Mouse (Mus musculus): ENCODE measurements at regions not wholly inside any gene's neighbourhood (a gene's known extent, or its start where the extent isn't known, plus 50 kb on each side); places are given as distances from the start of the nearest gene placed in this dataset.
A peak's percentile ranks its signal among the peaks of the same experiment; 100 is the strongest.

- DNase-seq = no peak
Measured at GRCm38 (mm10) chr16:53480664-53481063, 1026.8 kb upstream of the Alcam start.

- DNase-seq = no peak
Measured at GRCm38 (mm10) chr16:53439511-53439910, 985.6 kb upstream of the Alcam start.

- DNase-seq = no peak
Measured at GRCm38 (mm10) chr16:53418416-53418815, 964.5 kb upstream of the Alcam start.

- DNase-seq = no peak
Measured at GRCm38 (mm10) chr16:53385176-53385575, 931.3 kb upstream of the Alcam start.

GRCm38 (mm10) chr16:53342153-53342552 lies 888.3 kb upstream of the Alcam start:
- no peak for DNase-seq

- no peak for DNase-seq
Measured at GRCm38 (mm10) chr16:53326353-53326752, 872.5 kb upstream of the Alcam start.

GRCm38 (mm10) chr16:53292081-53292480 lies 838.2 kb upstream of the Alcam start:
- DNase-seq = no peak

GRCm38 (mm10) chr16:53282014-53282413 lies 828.1 kb upstream of the Alcam start:
- DNase-seq = no peak

- DNase-seq = peak; percentile 60
Measured at GRCm38 (mm10) chr16:53266116-53266515, 812.2 kb upstream of the Alcam start.

GRCm38 (mm10) chr16:53245365-53245764 lies 791.5 kb upstream of the Alcam start:
- no peak for DNase-seq

- no peak for DNase-seq
Measured at GRCm38 (mm10) chr16:53242126-53242537, 788.3 kb upstream of the Alcam start.

- no peak for DNase-seq
Measured at GRCm38 (mm10) chr16:53218886-53219285, 765.0 kb upstream of the Alcam start.

GRCm38 (mm10) chr16:53201449-53201848 lies 747.6 kb upstream of the Alcam start:
- DNase-seq = no peak

- no peak for DNase-seq
Measured at GRCm38 (mm10) chr16:53186444-53186843, 732.6 kb upstream of the Alcam start.

GRCm38 (mm10) chr16:53156352-53156751 lies 702.5 kb upstream of the Alcam start:
- DNase-seq = no peak

GRCm38 (mm10) chr16:53130677-53131076 lies 676.8 kb upstream of the Alcam start:
- no peak for DNase-seq

GRCm38 (mm10) chr16:53108726-53109125 lies 654.9 kb upstream of the Alcam start:
- DNase-seq = no peak

- DNase-seq = no peak
Measured at GRCm38 (mm10) chr16:53095396-53095929, 641.6 kb upstream of the Alcam start.

- DNase-seq = no peak
Measured at GRCm38 (mm10) chr16:53073856-53074568, 620.1 kb upstream of the Alcam start.

GRCm38 (mm10) chr16:53071887-53072682 lies 618.2 kb upstream of the Alcam start:
- DNase-seq = no peak

GRCm38 (mm10) chr16:53064151-53064550 lies 610.3 kb upstream of the Alcam start:
- no peak for DNase-seq

- no peak for DNase-seq
Measured at GRCm38 (mm10) chr16:53063061-53063460, 609.2 kb upstream of the Alcam start.

- DNase-seq = no peak
Measured at GRCm38 (mm10) chr16:53026056-53026455, 572.2 kb upstream of the Alcam start.

GRCm38 (mm10) chr16:53011847-53012246 lies 558.0 kb upstream of the Alcam start:
- DNase-seq = no peak
